Mouse (Mus musculus) forebrain, embryonic 13.5 days (tissue): ENCODE measurements around the gene Ppp2r5b. TPM values are rescaled to one million over a fixed set of nuclear protein-coding genes. Genes with fewer than 3 reads are reported as not detected.

Source experiments
- ATAC-seq: fragments of 200-750 bp; cut with Nextera tagmentation; 2 replicates; pipeline ENCODE4 v1.8.0; 2017
- H3K27ac ChIP-seq: fragments of 300-500 bp; sonication (generic); 2 replicates; pipeline ENCODE4 v1.5.1; 2015; ENCODE audit warnings: inconsistent platforms, mild to moderate bottlenecking, moderate library complexity
- H3K27me3 ChIP-seq: fragments of 300-500 bp; sonication (generic); 2 replicates; pipeline ENCODE4 v1.6.1; 2015; ENCODE audit warnings: mild to moderate bottlenecking, inconsistent platforms
- H3K36me3 ChIP-seq: fragments of 300-500 bp; sonication (generic); 2 replicates; pipeline ENCODE4 v1.6.1; 2015; ENCODE audit warnings: mild to moderate bottlenecking, inconsistent platforms; ENCODE audit not compliant: poor library complexity, severe bottlenecking
- H3K4me1 ChIP-seq: fragments of 300-500 bp; sonication (generic); 2 replicates; pipeline ENCODE4 v1.6.1; 2015; ENCODE audit warnings: inconsistent platforms
- H3K4me2 ChIP-seq: fragments of 300-500 bp; sonication (generic); 2 replicates; pipeline ENCODE4 v1.6.1; 2015; ENCODE audit warnings: inconsistent platforms, mild to moderate bottlenecking, moderate library complexity
- H3K4me3 ChIP-seq: fragments of 300-500 bp; sonication (generic); 2 replicates; pipeline ENCODE4 v1.5.1; 2015; ENCODE audit warnings: mild to moderate bottlenecking, inconsistent platforms
- H3K9ac ChIP-seq: fragments of 300-500 bp; sonication (generic); 2 replicates; pipeline ENCODE4 v1.6.1; 2015; ENCODE audit warnings: mild to moderate bottlenecking, inconsistent platforms
- H3K9me3 ChIP-seq: fragments of 300-500 bp; sonication (generic); replicated peaks from 2 replicates; pipeline ENCODE4 v1.6.1; 2016; ENCODE audit warnings: inconsistent platforms
- WGBS: fragments of 180-500 bp; shearing (Covaris S2); methylation state at CpG from one replicate; pipeline ENCODE4 v1.1.7; 2015; 5-methylcytosine and 5-hydroxymethylcytosine counted together
- polyA plus RNA-seq: library from polyadenylated mRNA; unstranded; fragments of >200 nt; fragmentation: Nextera tagmentation; extraction: Ambion mirVana; gene quantifications from 2 replicates; pipeline ENCODE4 v1.2.1, GENCODE M21; 2015

Ppp2r5b gene
- polyA plus RNA-seq, 1 experiment from 2014 or later: 53.7 TPM

- no peak overlapping the region for H3K9ac ChIP-seq
- WGBS: 92% methylated on average over 14 of the region's 14 CpGs
Observed at GRCm38 (mm10) chr19:6226763-6227162, 8.9 kb downstream of the Ppp2r5b start.

DNA sequence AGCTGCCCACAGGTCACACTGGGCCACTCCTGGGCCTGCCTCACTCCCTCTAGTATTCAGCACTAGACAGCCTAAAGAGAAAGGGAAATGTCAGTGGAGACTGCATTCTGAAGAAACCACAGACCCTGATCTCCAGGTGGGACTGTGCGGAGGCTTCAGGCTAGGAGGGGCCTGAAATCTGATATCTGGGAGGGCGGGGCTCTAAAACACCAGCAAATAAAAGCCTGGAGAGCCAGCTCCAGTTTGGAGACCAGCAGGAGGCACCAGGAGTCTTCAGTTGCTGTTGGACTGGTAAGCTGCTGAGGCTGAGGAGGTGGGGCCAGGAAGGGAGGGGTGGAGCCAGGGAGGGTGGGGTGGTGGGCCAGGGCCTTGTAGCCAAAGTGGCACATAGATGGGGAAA, 9.5 kb downstream of the Ppp2r5b start, which contains the start of gene Gpha2:
Gene Gpha2, plus strand, starts transcription at position 246 of the 400 bp plus-strand sequence.
- WGBS: 7% methylated on average over 2 of the region's 2 CpGs
- H3K9ac ChIP-seq: no peak within 1 kb of the TSS

More at GRCm38 (mm10) chr19:6226763-6227162, 8.9 kb downstream of the Ppp2r5b start:
- H3K4me3 ChIP-seq: no peak overlapping the region
- ATAC-seq: no peak
- no peak overlapping the region for H3K27ac ChIP-seq
- H3K4me1 ChIP-seq: no peaks in the 10 kb centered on the region
- H3K4me2 ChIP-seq: no peak overlapping the region
- no peaks in the 10 kb centered on the region for H3K9me3 ChIP-seq
- H3K36me3 ChIP-seq: peaks cover 52% of the 10 kb centered on the region
- no peaks in the 10 kb centered on the region for H3K27me3 ChIP-seq

DNA sequence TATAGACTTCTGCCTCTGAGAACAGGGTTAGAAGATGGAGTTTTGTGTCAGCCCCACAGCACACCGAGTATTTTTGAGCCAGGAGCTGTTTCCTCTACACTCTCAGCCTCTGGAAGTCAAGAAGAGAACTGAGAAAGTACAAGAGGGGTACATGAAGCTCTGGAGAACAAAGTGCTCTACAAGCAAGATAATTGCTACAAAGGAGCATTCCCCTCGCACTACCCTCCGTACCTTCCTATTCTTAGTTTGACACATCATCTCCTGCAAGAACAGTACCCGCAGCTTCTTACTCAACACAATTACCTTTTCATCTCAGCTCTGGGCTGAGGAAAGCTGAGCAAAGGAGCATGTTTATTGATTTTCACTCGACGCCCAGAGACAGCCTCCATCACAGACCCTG, 17.1 kb downstream of the Ppp2r5b start:
- H3K36me3 ChIP-seq: no peaks in the 10 kb centered on the region
- no peak overlapping the region for H3K9ac ChIP-seq
- H3K4me1 ChIP-seq: no peaks in the 10 kb centered on the region
- no peaks in the 10 kb centered on the region for H3K9me3 ChIP-seq
- ATAC-seq: no peak
- WGBS: 69% methylated on average over 6 of the region's 6 CpGs
- no peak overlapping the region for H3K4me3 ChIP-seq
- no peaks in the 10 kb centered on the region for H3K27me3 ChIP-seq
- H3K4me2 ChIP-seq: no peak overlapping the region
- no peak overlapping the region for H3K27ac ChIP-seq

More for the DNA sequence above, 9.5 kb downstream of the Ppp2r5b start, which contains the start of gene Gpha2:
- no peaks in the 10 kb centered on the region for H3K9me3 ChIP-seq
- H3K36me3 ChIP-seq: peaks cover 45% of the 10 kb centered on the region
- no peaks in the 10 kb centered on the region for H3K4me1 ChIP-seq
- H3K4me3 ChIP-seq: no peak within 1 kb of the TSS
- ATAC-seq: no peak
- no peaks in the 10 kb centered on the region for H3K27me3 ChIP-seq
- H3K27ac ChIP-seq: no peak within 1 kb of the TSS
- H3K4me2 ChIP-seq: no peak within 1 kb of the TSS

- Histone ChIP-seq H3K4me3 (no peak overlapping the region), H3K36me3 (no peaks in the 10 kb centered on the region), H3K9me3 (no peaks in the 10 kb centered on the region), H3K9ac (no peak overlapping the region), H3K27me3 (no peaks in the 10 kb centered on the region), H3K4me2 (no peak overlapping the region), H3K27ac (no peak overlapping the region), H3K4me1 (no peaks in the 10 kb centered on the region)
- no peak for ATAC-seq
- 86% methylated on average over 6 of the region's 6 CpGs for WGBS
Observed at GRCm38 (mm10) chr19:6216046-6216705, 19.5 kb downstream of the Ppp2r5b start.

- Histone ChIP-seq H3K27me3 (no peaks in the 10 kb centered on the region), H3K4me3 (no peak overlapping the region), H3K9ac (no peak overlapping the region), H3K9me3 (no peaks in the 10 kb centered on the region), H3K4me2 (no peak overlapping the region), H3K36me3 (no peaks in the 10 kb centered on the region), H3K4me1 (no peaks in the 10 kb centered on the region), H3K27ac (no peak overlapping the region)
- WGBS: 72% methylated on average over 5 of the region's 5 CpGs
- no peak for ATAC-seq
Observed at GRCm38 (mm10) chr19:6206716-6207115, 29.0 kb downstream of the Ppp2r5b start.

GRCm38 (mm10) chr19:6204265-6204664, 31.4 kb downstream of the Ppp2r5b start:
- H3K4me1 ChIP-seq: no peaks in the 10 kb centered on the region
- no peaks in the 10 kb centered on the region for H3K9me3 ChIP-seq
- no peak overlapping the region for H3K27ac ChIP-seq
- H3K4me2 ChIP-seq: no peak overlapping the region
- H3K36me3 ChIP-seq: no peaks in the 10 kb centered on the region
- WGBS: 79% methylated on average over 2 of the region's 2 CpGs
- H3K9ac ChIP-seq: no peak overlapping the region
- H3K27me3 ChIP-seq: no peaks in the 10 kb centered on the region
- H3K4me3 ChIP-seq: no peak overlapping the region
- no peak for ATAC-seq

GRCm38 (mm10) chr19:6184131-6184530, 51.5 kb downstream of the Ppp2r5b start, which contains the start of gene Majin:
Gene Majin, plus strand, starts transcription at chr19:6184388.
- no peaks in the 10 kb centered on the region for H3K4me1 ChIP-seq
- H3K36me3 ChIP-seq: no peaks in the 10 kb centered on the region
- H3K4me3 ChIP-seq: no peak within 1 kb of the TSS
- no peak within 1 kb of the TSS for H3K27ac ChIP-seq
- no peaks in the 10 kb centered on the region for H3K27me3 ChIP-seq
- WGBS: 92% methylated on average over 23 of the region's 23 CpGs
- H3K4me2 ChIP-seq: no peak within 1 kb of the TSS
- 0 out of 2 replicates have a peak, but pooled peaks cover 4% of the 10 kb centered on the region for H3K9me3 ChIP-seq
- ATAC-seq: no peak
- H3K9ac ChIP-seq: no peak within 1 kb of the TSS

GRCm38 (mm10) chr19:6182534-6182933, 53.1 kb downstream of the Ppp2r5b start:
- WGBS: 18% methylated on average over 3 of the region's 3 CpGs
- H3K9ac ChIP-seq: no peak overlapping the region
- ATAC-seq: no peak
- H3K36me3 ChIP-seq: no peaks in the 10 kb centered on the region
- no peaks in the 10 kb centered on the region for H3K27me3 ChIP-seq
- H3K4me1 ChIP-seq: no peaks in the 10 kb centered on the region
- H3K4me2 ChIP-seq: no peak overlapping the region
- H3K27ac ChIP-seq: no peak overlapping the region
- H3K9me3 ChIP-seq: 0 out of 2 replicates have a peak, but pooled peaks cover 4% of the 10 kb centered on the region
- H3K4me3 ChIP-seq: no peak overlapping the region

DNA sequence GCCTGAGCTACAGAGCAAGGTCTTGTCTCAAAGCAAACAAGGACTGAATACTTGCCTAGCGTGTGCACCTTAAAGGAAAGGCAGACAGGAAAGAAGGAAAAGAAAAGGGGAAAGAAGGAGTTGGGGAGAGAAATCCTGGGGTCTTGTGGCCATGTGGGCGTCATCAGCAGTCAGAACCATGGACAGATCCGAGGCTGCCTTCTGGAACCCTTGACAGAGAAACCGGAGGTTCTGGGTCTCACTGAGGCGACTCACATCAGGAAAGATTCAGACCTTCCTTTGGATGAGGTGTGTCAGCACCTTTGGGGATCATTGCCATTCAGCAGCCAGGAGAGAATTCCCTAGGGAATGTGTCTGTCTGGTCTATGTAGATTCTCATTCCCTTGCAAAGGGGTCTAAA, 54.0 kb downstream of the Ppp2r5b start:
- WGBS: 30% methylated on average over 5 of the region's 5 CpGs
- no peak overlapping the region for H3K9ac ChIP-seq
- no peaks in the 10 kb centered on the region for H3K27me3 ChIP-seq
- 0 out of 2 replicates have a peak, but pooled peaks cover 4% of the 10 kb centered on the region for H3K9me3 ChIP-seq
- ATAC-seq: no peak
- no peaks in the 10 kb centered on the region for H3K4me1 ChIP-seq
- no peak overlapping the region for H3K4me3 ChIP-seq
- no peak overlapping the region for H3K27ac ChIP-seq
- no peaks in the 10 kb centered on the region for H3K36me3 ChIP-seq
- H3K4me2 ChIP-seq: no peak overlapping the region

DNA sequence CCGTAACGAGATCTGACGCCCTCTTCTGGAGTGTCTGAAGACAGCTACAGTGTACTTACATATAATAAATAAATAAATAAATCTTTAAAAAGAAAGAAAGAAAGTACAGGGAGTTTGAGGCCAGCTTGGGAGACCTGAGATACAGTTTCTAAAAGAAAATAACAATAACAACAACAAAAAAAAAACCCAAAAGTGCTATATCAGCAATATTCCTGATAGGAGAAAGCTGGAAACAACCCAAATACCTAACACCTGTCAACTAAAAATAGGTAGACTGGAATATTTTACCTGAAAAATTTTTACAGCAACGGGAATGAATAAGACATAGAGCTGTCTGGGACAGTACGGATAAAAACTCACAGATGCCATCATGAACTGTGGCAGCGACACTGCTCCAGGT, 56.9 kb downstream of the Ppp2r5b start:
- WGBS: 86% methylated on average over 6 of the region's 6 CpGs
- Histone ChIP-seq H3K36me3 (no peaks in the 10 kb centered on the region), H3K9me3 (0 out of 2 replicates have a peak, but pooled peaks cover 4% of the 10 kb centered on the region), H3K4me2 (no peak overlapping the region), H3K27ac (no peak overlapping the region), H3K27me3 (no peaks in the 10 kb centered on the region), H3K9ac (no peak overlapping the region), H3K4me3 (no peak overlapping the region), H3K4me1 (no peaks in the 10 kb centered on the region)
- no peak for ATAC-seq
